Mouse (Mus musculus) kidney, adult 2 months (tissue): ENCODE measurements at regions not wholly inside any gene's neighbourhood (a gene's known extent, or its start where the extent isn't known, plus 50 kb on each side); places are given as distances from the start of the nearest gene placed in this dataset.

Experiments used
- CTCF ChIP-seq: fragments of 200-500 bp; conservative IDR thresholded peaks from 2 replicates; pipeline ENCODE4 v1.5.1; 2011; ENCODE audit warnings: low read depth, mild to moderate bottlenecking, control low read depth, low read length, moderate library complexity, mixed read lengths; ENCODE audit not compliant: insufficient read depth, insufficient read length
- POLR2A ChIP-seq: fragments of 200-500 bp; IDR thresholded peaks from one replicate; pipeline ENCODE4 v1.6.1; 2011; ENCODE audit warnings: low read depth, low read length, control low read depth

GRCm38 (mm10) chr1:60826981-60827380, 59.8 kb upstream of the Ctla4 start:
- TF ChIP-seq POLR2A = no peak
- no peak for TF ChIP-seq CTCF
